Mouse (Mus musculus): Measurements from ENCODE around the gene Alkbh3. TPM values are rescaled to one million over a fixed set of nuclear protein-coding genes. Genes with fewer than 3 reads are reported as not detected.

Alkbh3 gene
- polyA plus RNA-seq, 1 experiment from 2014 or later = 46.2 TPM

- Histone ChIP-seq H3K27ac (replicated peaks) (peak overlapping the region; percentile 95), H3K4me1 (replicated peaks; ENCODE audit: control insufficient read depth, insufficient read depth) (no peaks in the 10 kb centered on the region), H3K4me3 (ENCODE audit: low read depth, low read length) (peak overlapping the region; percentile 75), H3K36me3 (ENCODE audit: control insufficient read depth, insufficient read depth, low read length) (no peaks in the 10 kb centered on the region), H3K9ac (ENCODE audit: low read length) (peak overlapping the region; percentile 92), H3K9me3 (ENCODE audit: control insufficient read depth, low read length) (no peaks in the 10 kb centered on the region), H3K4me2 (replicated peaks; ENCODE audit: low read depth) (peak overlapping the region; percentile 62), H3K27me3 (ENCODE audit: control insufficient read depth, insufficient read depth, low read length) (no peaks in the 10 kb centered on the region; the same call in 1 of the 2 replicates)
- DNase-seq (ENCODE audit: low spot score) = no peak
- no peak for TF ChIP-seq CTCF (IDR thresholded peaks at IDR 0.05; ENCODE audit: low read depth)
- TF ChIP-seq EP300 (optimal IDR thresholded peaks at IDR 0.05) = no peak
- 2% methylated on average over 31 of the region's 31 CpGs for WGBS
- no peak for ATAC-seq (ENCODE audit: low FRiP score, low TSS enrichment)
Measured at GRCm38 (mm10) chr2:93955886-93956285, 54.7 kb downstream of the Alkbh3 start.

- peak; percentile 42 for DNase-seq (ENCODE audit: low spot score)
- Histone ChIP-seq H3K27me3 (ENCODE audit: control insufficient read depth, insufficient read depth, low read length) (no peaks in the 10 kb centered on the region; the same call in 1 of the 2 replicates), H3K4me1 (replicated peaks; ENCODE audit: control insufficient read depth, insufficient read depth) (no peaks in the 10 kb centered on the region), H3K36me3 (ENCODE audit: control insufficient read depth, insufficient read depth, low read length) (no peaks in the 10 kb centered on the region), H3K9me3 (ENCODE audit: control insufficient read depth, low read length) (no peaks in the 10 kb centered on the region), H3K4me2 (replicated peaks; ENCODE audit: low read depth) (peak overlapping the region; percentile 62), H3K9ac (ENCODE audit: low read length) (peak overlapping the region; percentile 92), H3K4me3 (ENCODE audit: low read depth, low read length) (peak overlapping the region; percentile 75), H3K27ac (replicated peaks) (peak overlapping the region; percentile 95)
- ATAC-seq (ENCODE audit: low FRiP score, low TSS enrichment) = peak; percentile 28; the same call in 1 of the 2 replicates
- TF ChIP-seq EP300 (optimal IDR thresholded peaks at IDR 0.05) = no peak
- peak; percentile 39 for TF ChIP-seq CTCF (IDR thresholded peaks at IDR 0.05; ENCODE audit: low read depth)
- WGBS = 1% methylated on average over 32 of the region's 32 CpGs
Measured at GRCm38 (mm10) chr2:93954781-93955578, 55.6 kb downstream of the Alkbh3 start.

GRCm38 (mm10) chr2:93953726-93954125 is 56.9 kb downstream of the Alkbh3 start:
- Histone ChIP-seq H3K4me1 (replicated peaks; ENCODE audit: control insufficient read depth, insufficient read depth) (no peaks in the 10 kb centered on the region), H3K4me3 (ENCODE audit: low read depth, low read length) (0 out of 2 replicates have a peak overlapping the region, but pooled peaks have one; percentile 75), H3K36me3 (ENCODE audit: control insufficient read depth, insufficient read depth, low read length) (no peaks in the 10 kb centered on the region), H3K9me3 (ENCODE audit: control insufficient read depth, low read length) (no peaks in the 10 kb centered on the region), H3K27me3 (ENCODE audit: control insufficient read depth, insufficient read depth, low read length) (no peaks in the 10 kb centered on the region; the same call in 1 of the 2 replicates), H3K4me2 (replicated peaks; ENCODE audit: low read depth) (peak overlapping the region; percentile 62), H3K9ac (ENCODE audit: low read length) (peak overlapping the region; percentile 13; the same call in 1 of the 2 replicates), H3K27ac (replicated peaks) (peak overlapping the region; percentile 69)
- WGBS = 45% methylated on average over 9 of the region's 9 CpGs
- no peak for DNase-seq (ENCODE audit: low spot score)
- ATAC-seq (ENCODE audit: low FRiP score, low TSS enrichment) = no peak
- TF ChIP-seq EP300 (optimal IDR thresholded peaks at IDR 0.05) (no peak), CTCF (IDR thresholded peaks at IDR 0.05; ENCODE audit: low read depth) (no peak)

- DNase-seq (ENCODE audit: low spot score) = no peak
- H3K27me3 ChIP-seq (ENCODE audit: control insufficient read depth, insufficient read depth, low read length) = no peaks in the 10 kb centered on the region
- TF ChIP-seq CTCF (IDR thresholded peaks at IDR 0.05; ENCODE audit: low read depth) = no peak
- TF ChIP-seq EP300 (optimal IDR thresholded peaks at IDR 0.05) = no peak
Measured at GRCm38 (mm10) chr2:93946976-93947375, 63.6 kb downstream of the Alkbh3 start.

GRCm38 (mm10) chr2:93944855-93945254 is 65.8 kb downstream of the Alkbh3 start:
- H3K4me1 ChIP-seq (replicated peaks; ENCODE audit: control insufficient read depth, insufficient read depth) = no peaks in the 10 kb centered on the region
- no peaks in the 10 kb centered on the region for H3K9me3 ChIP-seq (ENCODE audit: control insufficient read depth, low read length)
- no peak overlapping the region for H3K4me3 ChIP-seq (ENCODE audit: low read depth, low read length)
- H3K27ac ChIP-seq (replicated peaks) = no peak overlapping the region
- no peaks in the 10 kb centered on the region for H3K27me3 ChIP-seq (ENCODE audit: control insufficient read depth, insufficient read depth, low read length)
- TF ChIP-seq EP300 (optimal IDR thresholded peaks at IDR 0.05) = no peak
- no peak for TF ChIP-seq CTCF (IDR thresholded peaks at IDR 0.05; ENCODE audit: low read depth)
- H3K4me2 ChIP-seq (replicated peaks; ENCODE audit: low read depth) = no peak overlapping the region
- ATAC-seq (ENCODE audit: low FRiP score, low TSS enrichment) (no peak), DNase-seq (ENCODE audit: low spot score) (no peak)
- no peak overlapping the region for H3K9ac ChIP-seq (ENCODE audit: low read length)
- 59% methylated on average over 4 of the region's 4 CpGs for WGBS
- no peaks in the 10 kb centered on the region for H3K36me3 ChIP-seq (ENCODE audit: control insufficient read depth, insufficient read depth, low read length)

More at GRCm38 (mm10) chr2:93946976-93947375, 63.6 kb downstream of the Alkbh3 start:
- Histone ChIP-seq H3K4me2 (replicated peaks; ENCODE audit: low read depth) (no peak overlapping the region), H3K4me1 (replicated peaks; ENCODE audit: control insufficient read depth, insufficient read depth) (no peaks in the 10 kb centered on the region), H3K9me3 (ENCODE audit: control insufficient read depth, low read length) (no peaks in the 10 kb centered on the region), H3K4me3 (ENCODE audit: low read depth, low read length) (no peak overlapping the region), H3K27ac (replicated peaks) (no peak overlapping the region), H3K9ac (ENCODE audit: low read length) (no peak overlapping the region), H3K36me3 (ENCODE audit: control insufficient read depth, insufficient read depth, low read length) (no peaks in the 10 kb centered on the region)
- 72% methylated on average over 5 of the region's 5 CpGs for WGBS
- no peak for ATAC-seq (ENCODE audit: low FRiP score, low TSS enrichment)

GRCm38 (mm10) chr2:93944099-93944498 is 66.5 kb downstream of the Alkbh3 start:
- H3K9ac ChIP-seq (ENCODE audit: low read length) = no peak overlapping the region
- H3K4me1 ChIP-seq (replicated peaks; ENCODE audit: control insufficient read depth, insufficient read depth) = no peaks in the 10 kb centered on the region
- ATAC-seq (ENCODE audit: low FRiP score, low TSS enrichment) (no peak), DNase-seq (ENCODE audit: low spot score) (no peak)
- no peak overlapping the region for H3K4me2 ChIP-seq (replicated peaks; ENCODE audit: low read depth)
- no peaks in the 10 kb centered on the region for H3K27me3 ChIP-seq (ENCODE audit: control insufficient read depth, insufficient read depth, low read length)
- no peak overlapping the region for H3K27ac ChIP-seq (replicated peaks)
- no peak for TF ChIP-seq EP300 (optimal IDR thresholded peaks at IDR 0.05)
- peak; percentile 49 for TF ChIP-seq CTCF (IDR thresholded peaks at IDR 0.05; ENCODE audit: low read depth)
- no peaks in the 10 kb centered on the region for H3K36me3 ChIP-seq (ENCODE audit: control insufficient read depth, insufficient read depth, low read length)
- no peaks in the 10 kb centered on the region for H3K9me3 ChIP-seq (ENCODE audit: control insufficient read depth, low read length)
- H3K4me3 ChIP-seq (ENCODE audit: low read depth, low read length) = no peak overlapping the region
- WGBS = 96% methylated on average over 2 of the region's 2 CpGs

Data from stomach, postnatal 0 days (tissue).